Mouse (Mus musculus) bone marrow macrophage, adult 2 months (primary cell): ENCODE results near the gene Ugt1a10.

Experiments
- CTCF ChIP-seq: IDR thresholded peaks from 2 replicates; pipeline ENCODE4 v1.5.1; 2012; ENCODE audit warnings: low read depth, mild to moderate bottlenecking, low read length, moderate library complexity
- POLR2A ChIP-seq: IDR thresholded peaks from 2 replicates; pipeline ENCODE4 v1.6.1; 2012; ENCODE audit warnings: mild to moderate bottlenecking, low read depth, low read length, borderline replicate concordance

GRCm38 (mm10) chr1:88260604-88261377 lies 205.6 kb downstream of the Ugt1a10 start:
- TF ChIP-seq CTCF (no peak), POLR2A (no peak)
